Mouse (Mus musculus): ENCODE measurements around the gene Atp13a5.

Atp13a5 gene

GRCm38 (mm10) chr16:29204875-29205274 is 173.7 kb downstream of the Atp13a5 start:
- no peak for DNase-seq

DNA sequence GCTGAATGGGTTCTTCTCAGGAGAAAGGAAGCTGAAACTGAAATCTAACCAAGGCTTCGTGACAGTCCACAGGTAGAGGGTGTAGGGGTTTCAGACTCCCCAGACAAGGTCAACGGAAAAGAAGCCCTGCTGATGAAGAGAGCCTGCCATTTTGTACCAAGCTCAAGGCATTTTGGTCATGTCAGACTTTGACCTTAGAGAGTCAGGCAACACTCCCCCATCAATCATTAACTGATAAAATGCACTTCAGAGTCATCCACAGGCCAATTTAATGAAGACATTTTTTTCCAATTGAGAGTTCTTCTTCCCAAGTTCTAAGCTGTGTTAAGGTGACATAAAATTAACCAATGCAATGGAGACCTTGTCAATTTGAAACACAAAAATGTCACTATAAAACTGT is 177.4 kb downstream of the Atp13a5 start:
- DNase-seq = no peak

DNA sequence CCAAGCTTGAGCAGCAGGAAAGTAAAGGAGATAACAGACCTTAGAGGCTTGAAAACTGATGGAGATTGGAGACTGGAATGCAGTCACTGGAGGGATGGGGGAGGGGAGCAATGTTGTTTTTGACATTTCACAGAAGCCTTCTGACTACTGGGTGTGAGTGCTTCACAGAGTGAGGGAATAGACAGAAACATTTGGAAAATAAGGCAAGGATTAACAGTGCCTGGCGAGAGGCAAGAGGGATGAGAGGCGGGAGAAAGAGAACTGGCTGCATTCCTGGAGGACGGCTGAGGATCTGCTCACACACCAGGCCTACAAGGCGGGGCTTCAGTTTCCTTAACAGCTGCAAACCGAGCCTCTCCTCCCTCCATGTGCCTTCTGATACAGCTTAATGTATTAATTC is 180.1 kb downstream of the Atp13a5 start:
- DNase-seq = no peak

DNA sequence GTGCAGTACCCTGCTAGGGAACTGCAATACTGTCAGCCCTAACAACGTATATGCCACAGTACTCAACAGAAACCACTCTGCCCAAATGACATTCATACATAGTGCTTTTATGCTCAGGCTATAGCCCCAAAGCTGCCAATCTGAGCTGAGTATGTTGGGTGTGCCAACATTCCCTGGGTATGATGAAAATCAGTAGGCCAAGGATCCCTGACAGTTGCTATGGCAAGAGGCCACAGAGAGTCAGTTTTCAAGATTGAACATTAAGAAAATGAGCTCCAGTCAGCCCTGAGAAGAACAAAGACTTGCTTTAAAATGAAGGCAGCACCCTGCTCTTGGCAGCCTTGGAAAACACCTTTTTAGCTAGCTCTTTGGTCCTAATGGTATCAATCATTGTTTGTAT is 183.4 kb downstream of the Atp13a5 start:
- no peak for DNase-seq

GRCm38 (mm10) chr16:29193981-29194380 is 184.6 kb downstream of the Atp13a5 start:
- no peak for DNase-seq

GRCm38 (mm10) chr16:29192911-29193310 is 185.6 kb downstream of the Atp13a5 start:
- no peak for DNase-seq
